Mouse (Mus musculus) brain, adult 2 months (tissue): ENCODE data around the gene Atp8a1.
A peak's percentile ranks its signal among the peaks of the same experiment; 100 is the strongest.
"Not testable (repeated sequence)": the region's sequence is repeated elsewhere in the genome, so short reads cannot be mapped to it uniquely, and the experiment has no call there.

ENCODE experiments used
- DNase-seq: peaks from one replicate; pipeline ENCODE4 v3.0.0; 2011; ENCODE audit warnings: low read depth, low spot score

Atp8a1 gene

GRCm38 (mm10) chr5:67826935-67827334 lies 20.3 kb downstream of the Atp8a1 start:
- DNase-seq = no peak

GRCm38 (mm10) chr5:67826278-67826677 lies 21.0 kb downstream of the Atp8a1 start:
- DNase-seq = no peak

DNA sequence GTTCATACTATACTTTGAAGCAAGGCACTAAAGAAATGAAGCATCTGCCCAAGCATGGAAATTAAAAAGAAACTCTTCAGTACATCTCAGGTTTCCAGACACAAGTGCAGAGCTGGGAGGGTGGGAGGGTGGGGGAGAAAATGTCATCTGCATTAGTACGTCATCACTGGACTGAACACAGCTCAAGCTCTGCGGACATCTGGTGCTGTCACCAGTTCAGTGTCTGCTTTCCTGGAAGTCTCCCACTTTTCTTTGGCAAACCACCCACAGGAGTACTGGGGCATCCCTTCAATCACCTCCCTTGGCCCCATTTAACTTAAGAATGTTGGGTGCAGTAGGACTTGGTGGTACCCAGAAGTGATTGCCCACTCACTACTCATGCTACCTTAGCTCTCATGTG lies 22.6 kb downstream of the Atp8a1 start:
- DNase-seq = peak; percentile 75

- no peak for DNase-seq
These were observed 23.5 kb downstream of the Atp8a1 start for GRCm38 (mm10) chr5:67823771-67824170.

DNA sequence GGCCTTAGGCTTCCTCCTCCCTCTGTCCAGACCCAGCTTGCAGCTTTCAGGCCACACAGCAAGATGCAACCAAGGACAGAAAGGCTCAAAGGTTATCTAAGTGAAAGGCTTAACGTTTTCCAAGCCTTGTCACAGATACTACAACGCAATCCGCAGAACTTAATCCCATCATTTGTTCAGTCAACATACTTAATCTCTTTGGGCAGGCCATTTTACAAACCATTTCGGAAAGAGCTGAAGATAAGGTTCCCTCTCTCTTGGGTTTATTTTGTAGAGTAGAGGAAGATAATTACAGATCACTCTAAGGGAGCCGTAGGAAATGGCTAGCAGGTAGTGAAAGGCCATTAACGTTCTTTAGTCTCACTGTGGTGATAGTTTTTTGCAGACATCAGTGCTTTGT lies 24.6 kb downstream of the Atp8a1 start:
- DNase-seq = no peak

GRCm38 (mm10) chr5:67821987-67822401 lies 25.2 kb downstream of the Atp8a1 start:
- DNase-seq = peak; percentile 56

- DNase-seq = no peak
These were observed 26.0 kb downstream of the Atp8a1 start for GRCm38 (mm10) chr5:67821185-67821584.

- peak; percentile 90 for DNase-seq
These were observed 27.8 kb downstream of the Atp8a1 start for GRCm38 (mm10) chr5:67819451-67819850.

DNA sequence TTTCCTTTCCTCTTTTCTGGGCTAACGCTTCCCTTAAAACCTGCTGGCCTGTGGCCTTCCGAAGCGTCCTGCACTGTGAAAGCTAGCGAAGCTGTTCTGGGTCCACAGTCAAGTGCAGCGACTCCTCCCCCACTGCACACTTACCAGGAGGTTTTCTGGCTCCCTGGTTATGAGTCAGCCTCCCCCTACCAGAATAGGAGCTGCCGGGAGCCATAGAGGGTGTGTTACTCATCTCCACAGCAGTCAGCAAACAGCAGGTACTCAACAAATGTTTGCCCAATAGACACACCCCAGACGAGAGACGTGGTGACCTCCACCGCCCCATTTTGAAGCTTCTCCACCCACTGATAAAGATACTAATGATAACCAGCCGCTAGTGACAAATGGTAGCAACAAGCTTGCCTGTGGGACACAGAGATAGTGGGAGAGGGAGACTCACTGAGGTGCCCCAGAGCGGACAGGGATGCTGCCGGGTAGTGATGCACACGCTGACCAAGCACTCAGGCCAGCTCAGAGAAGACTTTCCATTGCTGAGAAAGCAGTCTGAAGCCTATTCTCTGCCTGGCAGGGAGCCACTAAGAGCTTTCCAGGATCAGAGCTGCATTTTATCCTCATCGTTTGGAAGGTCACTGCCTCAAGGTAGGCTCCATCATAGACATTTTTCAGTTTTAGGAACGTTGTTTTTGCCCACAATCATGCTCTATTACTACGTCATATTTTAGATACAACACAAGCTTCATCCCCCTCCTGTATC lies 31.5 kb downstream of the Atp8a1 start:
- peak; percentile 81 for DNase-seq

GRCm38 (mm10) chr5:67815060-67815459 lies 32.2 kb downstream of the Atp8a1 start:
- not testable (repeated sequence) for DNase-seq

DNA sequence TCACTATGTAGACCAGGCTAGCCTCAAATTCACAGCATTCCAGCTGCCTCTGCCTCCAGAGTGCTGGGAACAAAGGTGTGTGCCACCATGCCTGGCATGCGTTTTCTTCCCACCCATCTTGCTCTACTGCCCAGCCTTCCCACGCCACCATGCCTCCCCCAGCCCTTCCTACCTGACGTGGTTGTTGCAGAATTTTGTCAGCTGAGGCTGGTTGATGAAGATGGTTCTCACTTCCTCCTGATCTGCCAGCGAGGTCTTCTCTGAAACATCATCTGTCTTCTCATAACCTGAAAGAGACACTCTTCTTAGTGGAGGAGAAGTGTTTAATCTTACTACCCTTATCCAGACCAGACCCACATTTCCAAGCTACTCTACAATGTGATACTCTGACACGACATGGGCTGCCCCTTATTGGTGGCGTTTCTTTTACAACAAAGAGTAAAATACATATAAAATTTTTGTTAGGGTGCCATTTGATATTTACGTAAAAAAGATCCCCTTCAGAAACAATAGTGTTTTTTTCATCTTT lies 32.7 kb downstream of the Atp8a1 start:
- no peak for DNase-seq

GRCm38 (mm10) chr5:67813334-67813733 lies 33.9 kb downstream of the Atp8a1 start:
- DNase-seq = no peak

GRCm38 (mm10) chr5:67802174-67803030 lies 44.8 kb downstream of the Atp8a1 start:
- DNase-seq = peak; percentile 95

- peak; percentile 86 for DNase-seq
These were observed 46.4 kb downstream of the Atp8a1 start for GRCm38 (mm10) chr5:67800801-67801200.

DNA sequence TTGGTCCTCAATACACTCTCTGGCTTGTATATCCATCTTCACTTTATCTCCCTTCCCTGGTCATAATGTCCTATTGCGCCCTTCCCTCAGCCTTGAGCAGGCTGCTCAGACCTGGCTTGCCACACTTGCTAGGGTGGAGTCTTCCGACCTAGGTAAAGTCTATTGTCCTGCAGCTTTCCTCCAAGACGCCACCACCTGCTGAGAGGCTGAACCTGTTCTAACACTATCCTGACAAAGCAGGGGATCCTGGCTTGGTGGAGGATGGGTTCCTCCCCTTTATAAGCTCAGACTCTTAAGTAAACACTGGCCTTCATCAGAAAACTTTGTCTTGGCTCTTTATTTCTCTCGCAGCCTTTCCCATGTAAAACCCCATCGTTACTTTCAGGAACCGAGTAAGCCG lies 47.4 kb downstream of the Atp8a1 start:
- no peak for DNase-seq

DNA sequence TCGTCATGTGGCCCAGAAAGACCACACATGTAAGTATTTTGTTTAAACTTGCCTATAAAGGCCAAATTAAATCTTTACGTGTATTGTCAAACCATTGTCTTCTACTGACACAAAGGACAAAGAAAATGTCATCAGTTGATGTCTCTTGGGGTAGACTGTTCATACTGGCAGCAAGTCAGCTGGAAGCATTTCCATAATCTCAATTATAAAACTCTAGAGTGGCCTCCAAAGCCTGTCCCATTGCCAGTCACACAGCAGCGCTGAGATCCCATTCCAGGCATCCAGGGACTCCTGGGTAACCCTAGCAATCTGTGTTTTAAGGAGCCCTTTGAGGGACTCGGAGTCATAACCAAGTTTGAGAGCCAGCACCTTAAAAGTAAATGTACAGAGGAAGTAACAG lies 48.9 kb downstream of the Atp8a1 start:
- DNase-seq = peak; percentile 62

DNA sequence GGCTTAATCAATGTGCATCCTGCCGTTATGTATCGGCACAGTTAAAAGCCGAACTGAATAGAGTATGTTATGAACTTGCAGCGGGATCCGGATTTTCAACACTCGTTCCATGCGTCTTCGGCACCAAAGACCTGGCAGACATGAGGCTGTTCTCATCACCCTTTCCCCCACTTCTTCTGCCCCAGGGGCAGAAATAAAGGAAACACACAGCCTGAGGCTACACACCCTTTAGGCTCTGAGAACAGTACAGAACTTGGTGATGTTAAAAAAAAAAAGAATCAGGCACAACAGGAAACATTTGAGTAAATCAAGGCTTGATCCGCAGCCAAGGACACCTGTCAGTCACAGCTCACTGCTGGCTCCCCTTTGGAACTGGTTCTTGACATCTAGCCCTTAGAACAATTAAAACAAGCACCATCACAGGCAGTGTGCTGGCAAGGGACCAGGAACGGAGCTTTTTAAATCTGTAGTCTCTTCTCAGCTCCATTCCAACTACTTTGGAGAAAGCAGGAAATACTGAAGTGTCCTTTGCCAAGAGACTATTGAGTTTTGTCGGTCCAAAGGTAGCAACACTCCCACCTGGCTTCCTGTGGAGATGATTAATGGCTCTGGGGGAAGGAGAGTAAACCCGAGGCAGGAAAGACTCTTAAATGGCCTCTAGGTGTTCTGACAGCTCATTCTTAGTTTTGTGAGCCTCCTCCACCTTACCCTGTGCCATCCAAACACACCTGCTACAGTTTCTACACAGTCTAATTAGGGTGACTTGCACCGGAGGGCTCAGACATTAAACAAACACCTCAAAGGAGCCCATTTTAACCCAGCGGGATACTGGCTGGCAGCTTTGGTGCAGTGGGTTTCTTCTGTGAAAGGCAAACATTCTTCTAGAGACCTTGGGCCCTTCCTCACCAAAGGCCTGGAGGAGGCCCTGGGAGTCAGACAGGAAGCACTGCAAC lies 50.0 kb downstream of the Atp8a1 start:
- DNase-seq = peak; percentile 76

DNA sequence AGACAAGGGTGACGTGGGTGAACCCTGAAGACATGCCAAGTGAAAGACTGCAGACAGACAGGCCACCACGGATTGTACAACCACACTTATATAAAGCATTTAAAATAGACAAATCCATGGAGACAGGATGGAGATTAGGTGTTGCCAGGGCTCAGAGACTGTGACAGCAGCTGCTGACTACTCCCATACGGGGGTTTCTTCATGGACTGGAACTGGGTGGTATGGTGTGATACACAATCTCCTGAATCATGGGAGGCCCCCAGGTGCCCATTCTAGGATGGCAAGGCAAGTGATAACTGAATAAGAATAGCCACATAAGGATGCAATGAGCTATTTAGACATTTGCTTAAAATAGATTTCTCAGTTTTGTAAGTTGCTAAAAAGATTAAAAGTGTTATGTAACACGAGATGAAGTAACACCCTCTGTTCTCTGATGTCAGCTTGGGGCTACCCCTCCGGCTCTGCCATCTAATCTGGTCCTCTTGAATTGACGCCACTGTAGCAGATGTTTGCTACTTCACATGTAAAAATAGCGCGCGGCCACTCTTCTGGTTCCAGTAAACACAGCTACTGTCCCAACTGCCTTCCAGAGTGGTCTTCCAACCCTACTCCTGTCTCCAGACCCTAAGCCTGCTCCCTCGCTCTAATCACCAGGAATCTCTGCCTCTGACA lies 53.0 kb downstream of the Atp8a1 start:
- peak; percentile 76 for DNase-seq

DNA sequence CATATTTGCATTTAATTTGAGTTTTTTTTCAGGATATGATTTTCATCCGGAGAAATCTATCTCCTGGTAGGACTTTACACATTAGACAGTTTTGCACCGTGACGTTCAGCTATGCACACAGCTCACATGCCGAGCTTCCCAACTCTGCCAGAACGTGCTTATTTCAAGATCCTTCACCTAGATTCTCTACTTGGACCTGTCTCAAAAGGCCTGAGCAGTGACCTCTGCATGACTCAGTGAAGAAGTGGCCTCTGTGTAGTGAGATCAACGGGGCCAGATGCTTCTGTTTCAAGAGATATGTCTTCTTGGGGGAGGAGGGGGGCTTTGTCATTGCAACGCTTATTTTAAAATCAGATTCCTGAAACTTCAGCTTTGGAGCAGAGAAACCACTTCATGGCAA lies 64.5 kb downstream of the Atp8a1 start:
- DNase-seq = no peak

GRCm38 (mm10) chr5:67778026-67778425 lies 69.2 kb downstream of the Atp8a1 start:
- DNase-seq = peak; percentile 91

DNA sequence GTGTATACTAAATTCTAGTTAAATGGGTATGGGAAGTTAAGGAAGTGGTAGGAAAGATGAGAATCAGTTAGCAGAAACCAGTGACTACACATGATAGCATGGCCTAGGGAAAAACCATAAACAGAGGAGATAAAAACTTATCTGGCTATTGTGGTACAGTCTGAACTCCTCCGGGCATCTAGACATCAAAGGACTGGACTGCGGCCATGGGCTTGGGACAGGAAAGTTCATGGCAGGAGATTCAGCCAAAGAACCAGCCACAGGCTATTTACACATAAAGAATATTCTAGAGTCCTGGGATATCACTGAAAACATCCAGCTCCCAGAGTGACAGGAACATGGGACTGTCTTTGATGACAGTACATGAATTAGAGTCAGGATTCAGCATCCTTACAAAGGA lies 73.0 kb downstream of the Atp8a1 start:
- no peak for DNase-seq
